9 mouse cellular contexts compared by ENCODE assay signal in genomic region chr7:138396863-138397484, GRCm38 (mm10). TPM values are rescaled to one million over a fixed set of nuclear protein-coding genes. Genes with fewer than 3 reads are reported as not detected.
DNase-seq lines count a peak whose midpoint lies in the region; ATAC-seq lines count a peak whose summit lies in the region.
"Had no signal": no experiment of that assay in that cellular context is flagged by ENCODE, and none has a peak within 500 bp of the region (broad histone marks: within the 10 kb centered on the region; RNA-seq: fewer than 3 reads in every experiment).

No protein-coding gene starts in this region.

- H3K9me3 ChIP-seq in heart, embryonic 16.5 days (replicated peaks; ENCODE audit: control insufficient read depth, low read length) = no peaks in the 10 kb centered on the region

- H3K9ac ChIP-seq in heart, embryonic 16.5 days (ENCODE audit: low read length) = no peak overlapping the region

- no peak for ATAC-seq in heart, embryonic 16.5 days (replicated peaks; ENCODE audit: extremely low read depth, insufficient read depth, low FRiP score)
- ATAC-seq in megakaryocyte progenitor cell, adult 5-6 weeks (replicated peaks; ENCODE audit: poor library complexity) = 0 out of 2 replicates have a peak, but pooled peaks have one; percentile 37

- H3K36me3 ChIP-seq in heart, embryonic 16.5 days (ENCODE audit: control insufficient read depth, insufficient read depth) = no peaks in the 10 kb centered on the region

- no peak overlapping the region for H3K27ac ChIP-seq in heart, embryonic 16.5 days (ENCODE audit: low read length)

- peak overlapping the region; percentile 66 for H3K4me2 ChIP-seq in heart, embryonic 16.5 days (ENCODE audit: low read depth, low read length)

- peaks cover 49% of the 10 kb centered on the region for H3K27me3 ChIP-seq in heart, embryonic 16.5 days (ENCODE audit: control insufficient read depth, insufficient read depth, low read length)

- peak overlapping the region; percentile 45 for H3K4me3 ChIP-seq in heart, embryonic 16.5 days (ENCODE audit: low read length)

- DNase-seq in right cerebral cortex, postnatal 25 days = peak; percentile 26
- DNase-seq in right cerebral cortex, adult 18-20 months = no peak
- peak; percentile 31 for DNase-seq in cerebellum, postnatal 36 days
- DNase-seq in kidney, postnatal 10 days = peak; percentile 85
- peak; percentile 13 for DNase-seq in testis, postnatal 14 days (ENCODE audit: low spot score)
- no peak for DNase-seq in spleen, postnatal 4 days (ENCODE audit: low spot score in 2 of 2)

- WGBS in heart, embryonic 16.5 days = under 1% methylated on average over 38 of the region's 41 CpGs

- H3K4me1 ChIP-seq in heart, embryonic 16.5 days (ENCODE audit: control insufficient read depth, insufficient read depth, low read length) = peaks cover 3% of the 10 kb centered on the region

RNA-seq across cellular contexts. Expression of gene Tcerg1l, which starts 0.6 kb away (rescaled TPM):
- 0.14 and 0.16 TPM in 2 replicates for polyA plus RNA-seq in heart, embryonic 16.5 days (2015; fragmentation: Nextera tagmentation; extraction: Ambion mirVana)
- not detected in 2 replicates for total RNA-seq in megakaryocyte progenitor cell, adult 5-6 weeks (2015)
- 1.2 TPM in 1 of 2 replicates, not detected in the other for total RNA-seq in megakaryocyte progenitor cell, adult 5-6 weeks (2017)
- total RNA-seq: liver, adult 2 months had no signal
- polyA plus RNA-seq: liver, adult 2 months had no signal

Comparison
In these comparisons a context has a peak if more than half of its experiments do, and no peak if none do; other contexts are left out.
1. DNase-seq: peak in right cerebral cortex, postnatal 25 days (single experiment), cerebellum, postnatal 36 days (2 of 2), kidney, postnatal 10 days (single experiment) and testis, postnatal 14 days (single experiment); none in right cerebral cortex, adult 18-20 months (single experiment) and spleen, postnatal 4 days (0 of 2).